In genomic region chr12:88361120-88361445, GRCm38 (mm10) we compare ENCODE assay signal across 8 mouse cellular contexts. TPM values are rescaled to one million over a fixed set of nuclear protein-coding genes. Genes with fewer than 3 reads are reported as not detected.
DNase-seq lines count a peak whose midpoint lies in the region; ATAC-seq and TF ChIP-seq lines count a peak whose summit lies in the region.

No protein-coding gene starts in this region.

- H3K4me3 ChIP-seq in kidney, embryonic 15.5 days (replicated peaks) = peak overlapping the region; percentile 82
- peak overlapping the region; percentile 84 for H3K4me3 ChIP-seq in brown adipose tissue, adult 24 weeks (ENCODE audit: insufficient read depth, low read depth, low read length)
- H3K4me3 ChIP-seq in intestine, embryonic 14.5 days (ENCODE audit: low read depth, low read length) = peak overlapping the region; percentile 79
- H3K4me3 ChIP-seq in myocyte = peak overlapping the region; percentile 62

- H3K4me2 ChIP-seq in kidney, embryonic 15.5 days = peak overlapping the region; percentile 87
- peak overlapping the region; percentile 81 for H3K4me2 ChIP-seq in intestine, embryonic 14.5 days (ENCODE audit: low read length)
- H3K4me2 ChIP-seq in myocyte (ENCODE audit: low read depth) = peak overlapping the region; percentile 86

- no peak for DNase-seq in kidney, adult 9 months
- DNase-seq in intestine, embryonic 14.5 days (ENCODE audit: low spot score) = no peak
- DNase-seq in left cerebral cortex, adult 9 months (ENCODE audit: low spot score in 2 of 2) = no peak
- no peak for DNase-seq in right cerebral cortex, postnatal 4 days
- DNase-seq in urinary bladder, adult 2 months (ENCODE audit: low spot score) = no peak

- peak overlapping the region; percentile 63 for H3K9ac ChIP-seq in kidney, embryonic 15.5 days
- peak overlapping the region; percentile 57 for H3K9ac ChIP-seq in intestine, embryonic 14.5 days (ENCODE audit: low read length)

- WGBS in kidney, embryonic 15.5 days = 47% methylated on average over 9 of the region's 9 CpGs
- WGBS in intestine, embryonic 14.5 days = 46% methylated on average over 9 of the region's 9 CpGs

- no peaks in the 10 kb centered on the region for H3K9me3 ChIP-seq in kidney, embryonic 15.5 days (replicated peaks)
- no peaks in the 10 kb centered on the region for H3K9me3 ChIP-seq in intestine, embryonic 14.5 days (ENCODE audit: control insufficient read depth, low read length)

- H3K4me1 ChIP-seq in kidney, embryonic 15.5 days = peaks cover 5% of the 10 kb centered on the region; the same call in 1 of the 2 replicates
- 0 out of 2 replicates have a peak, but pooled peaks cover 4% of the 10 kb centered on the region for H3K4me1 ChIP-seq in brown adipose tissue, adult 24 weeks (ENCODE audit: control insufficient read depth, insufficient read depth, insufficient read length, low read length)
- no peaks in the 10 kb centered on the region for H3K4me1 ChIP-seq in intestine, embryonic 14.5 days (replicated peaks; ENCODE audit: control insufficient read depth, insufficient read depth, low read length)

- peak overlapping the region; percentile 27 for H3ac ChIP-seq in myocyte (ENCODE audit: control insufficient read depth, insufficient read length)

- H3K27me3 ChIP-seq in kidney, embryonic 15.5 days = no peaks in the 10 kb centered on the region
- H3K27me3 ChIP-seq in intestine, embryonic 14.5 days (replicated peaks; ENCODE audit: control insufficient read depth, insufficient read depth, low read length) = no peaks in the 10 kb centered on the region
- no peaks in the 10 kb centered on the region for H3K27me3 ChIP-seq in myocyte (ENCODE audit: control insufficient read depth, insufficient read depth, insufficient read length)

- no peak for TF ChIP-seq POLR2A in myocyte (IDR thresholded peaks at IDR 0.05; ENCODE audit: insufficient read length, low read depth)

- H3K36me3 ChIP-seq in kidney, embryonic 15.5 days = no peaks in the 10 kb centered on the region
- H3K36me3 ChIP-seq in intestine, embryonic 14.5 days (ENCODE audit: control insufficient read depth, insufficient read depth, low read length) = no peaks in the 10 kb centered on the region
- no peaks in the 10 kb centered on the region for H3K36me3 ChIP-seq in myocyte (ENCODE audit: control insufficient read depth, insufficient read depth)

- peaks cover 7% of the 10 kb centered on the region for H3K79me2 ChIP-seq in myocyte (ENCODE audit: control insufficient read depth, insufficient read depth)

- H3K27ac ChIP-seq in kidney, embryonic 15.5 days = peak overlapping the region; percentile 85; the same call in 1 of the 2 replicates
- peak overlapping the region; percentile 73 for H3K27ac ChIP-seq in brown adipose tissue, adult 24 weeks (replicated peaks; ENCODE audit: low read depth, low read length)
- no peak overlapping the region for H3K27ac ChIP-seq in intestine, embryonic 14.5 days (ENCODE audit: low read depth)

- ATAC-seq in kidney, embryonic 15.5 days (replicated peaks; ENCODE audit: low FRiP score) = no peak
- 0 out of 2 replicates have a peak, but pooled peaks have one; percentile 9 for ATAC-seq in intestine, embryonic 14.5 days (replicated peaks; ENCODE audit: low FRiP score, low TSS enrichment, low read depth)

TF ChIP-seq in myocyte, 11 proteins besides CTCF, POLR2A, EP300 and RAD21:
- TF ChIP-seq MYOD1 (IDR thresholded peaks at IDR 0.05; ENCODE audit: control insufficient read depth in 1 of 3, insufficient read length in 2 of 3, low read depth in 2 of 3) (no peak), SRF (IDR thresholded peaks at IDR 0.05; ENCODE audit: control insufficient read depth, insufficient read length, low read depth) (no peak), POLR2AphosphoS2 (IDR thresholded peaks at IDR 0.05; ENCODE audit: insufficient read length, low read depth) (no peak), E2F4 (IDR thresholded peaks at IDR 0.05; ENCODE audit: insufficient read depth) (no peak), TCF12 (IDR thresholded peaks at IDR 0.05; ENCODE audit: insufficient read depth, poor library complexity, severe bottlenecking) (no peak), MYOG (IDR thresholded peaks at IDR 0.05; ENCODE audit: control insufficient read depth in 1 of 3, insufficient read depth in 1 of 3, insufficient read length in 2 of 3, low read depth in 2 of 3) (no peak), CEBPB (IDR thresholded peaks at IDR 0.05; ENCODE audit: insufficient read depth, poor library complexity, severe bottlenecking) (no peak), USF1 (IDR thresholded peaks at IDR 0.05; ENCODE audit: low read depth) (no peak), TCF3 (IDR thresholded peaks at IDR 0.05; ENCODE audit: insufficient read length, low read depth) (no peak)

RNA-seq across cellular contexts. Expression of gene Adck1, which starts 0.7 kb away (rescaled TPM):
- 21.6 and 21.8 TPM in 2 replicates for polyA plus RNA-seq in kidney, embryonic 15.5 days (2015; fragmentation: Nextera tagmentation; extraction: Ambion mirVana)
- 24.7 and 25.3 TPM in 2 replicates for polyA plus RNA-seq in brown adipose tissue, adult 24 weeks (2012; ENCODE audit: insufficient read depth, insufficient read length, missing spikeins)
- 12.3 and 15.7 TPM in 2 replicates for polyA plus RNA-seq in intestine, embryonic 14.5 days (2014; fragmentation: Nextera tagmentation; extraction: Ambion mirVana)
- 31.3 TPM for polyA plus RNA-seq in myocyte (2012; fragmentation: generic; extraction: Trizol)
- polyA plus RNA-seq in urinary bladder, adult 2 months (2012; rRNA removed) = 19.1 and 22.7 TPM in 2 replicates

RNA-seq across cellular contexts. Expression of gene Gm5039, which starts 37.3 kb away (rescaled TPM):
- not detected in 2 replicates for polyA plus RNA-seq in kidney, embryonic 15.5 days (2015; fragmentation: Nextera tagmentation; extraction: Ambion mirVana)
- not detected in 2 replicates for polyA plus RNA-seq in brown adipose tissue, adult 24 weeks (2012; ENCODE audit: insufficient read depth, insufficient read length, missing spikeins)
- polyA plus RNA-seq in intestine, embryonic 14.5 days (2014; fragmentation: Nextera tagmentation; extraction: Ambion mirVana) = not detected in 2 replicates
- 0.95 TPM for polyA plus RNA-seq in myocyte (2012; fragmentation: generic; extraction: Trizol)
- not detected in 2 replicates for polyA plus RNA-seq in urinary bladder, adult 2 months (2012; rRNA removed)
